Mouse (Mus musculus) cerebellum, adult 2 months (tissue): Measurements from ENCODE around the gene Arhgef25. TPM values are rescaled to one million over a fixed set of nuclear protein-coding genes. Genes with fewer than 3 reads are reported as not detected.
"Not testable (repeated sequence)": the region's sequence is repeated elsewhere in the genome, so short reads cannot be mapped to it uniquely, and the experiment has no call there.

Source experiments
- DNase-seq, 2 experiments: peaks; one replicate each; pipeline ENCODE4 v3.0.0; 2021
- H3K27ac ChIP-seq: fragments of 200-500 bp; 2 replicates; pipeline ENCODE4 v1.5.1; 2012; ENCODE audit warnings: low read length, control low read depth, inconsistent platforms; ENCODE audit not compliant: insufficient read depth
- H3K27me3 ChIP-seq: fragments of 200-500 bp; 2 replicates; pipeline ENCODE4 v1.6.1; 2012; ENCODE audit warnings: inconsistent platforms, mild to moderate bottlenecking, low read length, moderate library complexity; ENCODE audit not compliant: control insufficient read depth, insufficient read depth
- H3K4me1 ChIP-seq: fragments of 200-500 bp; 2 replicates; pipeline ENCODE4 v1.6.1; 2011; ENCODE audit warnings: low read length; ENCODE audit not compliant: control insufficient read depth, insufficient read depth
- H3K4me3 ChIP-seq: fragments of 200-500 bp; replicated peaks from 2 replicates; pipeline ENCODE3; 2011; ENCODE audit warnings: mild to moderate bottlenecking, low read depth, low read length, control low read depth; ENCODE audit not compliant: insufficient read depth
- CTCF ChIP-seq: fragments of 200-500 bp; IDR thresholded peaks from 2 replicates; pipeline ENCODE4 v1.5.1; 2011; ENCODE audit warnings: low read depth, mild to moderate bottlenecking, control low read depth, low read length, moderate library complexity, borderline replicate concordance; ENCODE audit not compliant: insufficient read depth
- POLR2A ChIP-seq: fragments of 200-500 bp; IDR thresholded peaks from 2 replicates; pipeline ENCODE4 v1.6.1; 2011; ENCODE audit warnings: low read length, control low read depth, borderline replicate concordance; ENCODE audit not compliant: insufficient read depth
- WGBS: fragments of 180-500 bp; shearing (Covaris S2); methylation state at CpG from one replicate; pipeline ENCODE4 v1.1.7; 2018; 5-methylcytosine and 5-hydroxymethylcytosine counted together
- polyA plus RNA-seq: library from polyadenylated mRNA; depleted of rRNA; stranded (reverse); fragments of >200 nt; gene quantifications from 2 replicates; pipeline ENCODE4 v1.2.3, GENCODE M21; 2012

Arhgef25 gene
- polyA plus RNA-seq, 1 experiment, result 117 TPM

GRCm38 (mm10) chr10:127166771-127167613 is 22.9 kb downstream of the Arhgef25 start:
- no peaks in the 10 kb centered on the region for H3K27me3 ChIP-seq
- peak overlapping the region; percentile 71 for H3K4me3 ChIP-seq
- WGBS, result 18% methylated on average over 15 of the region's 15 CpGs
- TF ChIP-seq POLR2A (no peak), CTCF (no peak)
- H3K4me1 ChIP-seq, result peaks cover 12% of the 10 kb centered on the region
- DNase-seq, result peak in 1 of 2 experiments; percentile 28
- H3K27ac ChIP-seq, result peak overlapping the region; percentile 90

- peak overlapping the region; percentile 71 for H3K4me3 ChIP-seq
- H3K4me1 ChIP-seq, result peaks cover 12% of the 10 kb centered on the region
- H3K27ac ChIP-seq, result peak overlapping the region; percentile 90
- TF ChIP-seq CTCF, result no peak
- no peak for TF ChIP-seq POLR2A
- DNase-seq, result no peak
- H3K27me3 ChIP-seq, result no peaks in the 10 kb centered on the region
- WGBS, result 6% methylated on average over 11 of the region's 11 CpGs
Observed at GRCm38 (mm10) chr10:127166404-127166715, 23.5 kb downstream of the Arhgef25 start.

GRCm38 (mm10) chr10:127165654-127166403 is 24.1 kb downstream of the Arhgef25 start:
- no peaks in the 10 kb centered on the region for H3K27me3 ChIP-seq
- H3K27ac ChIP-seq, result peak overlapping the region; percentile 90
- DNase-seq, result peak; percentile 70 to 85
- WGBS, result under 1% methylated on average over 56 of the region's 56 CpGs
- TF ChIP-seq CTCF (no peak), POLR2A (no peak)
- H3K4me1 ChIP-seq, result peaks cover 9% of the 10 kb centered on the region
- peak overlapping the region; percentile 71 for H3K4me3 ChIP-seq

- H3K27ac ChIP-seq, result peak overlapping the region; percentile 90
- WGBS, result under 1% methylated on average over 42 of the region's 42 CpGs
- H3K4me3 ChIP-seq, result peak overlapping the region; percentile 71
- peak; percentile 69 to 89 for DNase-seq
- peaks cover 9% of the 10 kb centered on the region for H3K4me1 ChIP-seq
- H3K27me3 ChIP-seq, result no peaks in the 10 kb centered on the region
- TF ChIP-seq CTCF (no peak), POLR2A (no peak)
Observed at GRCm38 (mm10) chr10:127165354-127165653, 24.6 kb downstream of the Arhgef25 start.

- peak in 1 of 2 experiments; percentile 89 for DNase-seq
- peak; percentile 78 for TF ChIP-seq CTCF
- peak; percentile 71 for TF ChIP-seq POLR2A
- H3K4me3 ChIP-seq, result peak within 1 kb of the TSS; percentile 71
- H3K27me3 ChIP-seq, result no peaks in the 10 kb centered on the region
- 1% methylated on average over 52 of the region's 52 CpGs for WGBS
- H3K27ac ChIP-seq, result peak within 1 kb of the TSS; percentile 90
- peaks cover 9% of the 10 kb centered on the region for H3K4me1 ChIP-seq
Observed at GRCm38 (mm10) chr10:127164631-127165353, 25.1 kb downstream of the Arhgef25 start, which contains the start of gene B4galnt1. Gene B4galnt1, plus strand, starts transcription at chr10:127165225.

GRCm38 (mm10) chr10:127164190-127164589 is 25.7 kb downstream of the Arhgef25 start:
- TF ChIP-seq CTCF (no peak), POLR2A (no peak)
- WGBS, result 93% methylated on average over 4 of the region's 4 CpGs
- Histone ChIP-seq H3K27me3 (no peaks in the 10 kb centered on the region), H3K4me1 (peaks cover 9% of the 10 kb centered on the region), H3K4me3 (no peak overlapping the region), H3K27ac (no peak overlapping the region)
- DNase-seq, result no peak

GRCm38 (mm10) chr10:127162771-127163261 is 27.1 kb downstream of the Arhgef25 start:
- H3K4me1 ChIP-seq, H3K27me3 ChIP-seq, DNase-seq, H3K4me3 ChIP-seq, H3K27ac ChIP-seq: not testable (repeated sequence)
- 77% methylated on average over 7 of the region's 7 CpGs for WGBS
